Comparison of ENCODE assay signal across 15 mouse cellular contexts in the genomic region with DNA sequence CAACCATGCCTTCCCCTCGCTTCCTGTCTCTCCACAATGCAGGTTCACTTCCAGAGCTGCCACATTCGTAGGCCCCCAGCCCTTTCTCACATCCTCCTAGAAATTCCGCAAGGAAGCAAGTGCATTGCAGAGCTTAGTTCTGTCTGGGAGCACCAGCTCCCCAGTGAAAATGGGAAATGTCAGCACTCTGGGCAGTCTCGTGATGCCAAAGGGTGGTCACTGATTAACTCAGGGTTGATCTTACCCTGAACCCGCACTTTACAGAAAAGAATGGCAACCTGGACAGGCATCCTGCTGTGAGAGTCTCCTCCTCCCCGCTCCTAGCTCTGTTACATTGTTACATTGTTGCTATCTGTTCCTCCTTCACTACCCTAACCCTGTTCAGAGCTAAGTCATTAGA. TPM values are rescaled to one million over a fixed set of nuclear protein-coding genes. Genes with fewer than 3 reads are reported as not detected.
DNase-seq lines count a peak whose midpoint lies in the region; ATAC-seq and TF ChIP-seq lines count a peak whose summit lies in the region.
"Had no signal": no experiment of that assay in that cellular context is flagged by ENCODE, and none has a peak within 500 bp of the region (broad histone marks: within the 10 kb centered on the region; RNA-seq: fewer than 3 reads in every experiment).

No protein-coding gene starts in this region.

- TF ChIP-seq CTCF in lung, postnatal 0 days (IDR thresholded peaks at IDR 0.05) = no peak

- intact Hi-C loops in heart, postnatal 25 days (cut with DNase I) = no loop called here

- H3K27me3 ChIP-seq in lung, postnatal 0 days (replicated peaks; ENCODE audit: insufficient read depth, low read length) = no peaks in the 10 kb centered on the region
- no peaks in the 10 kb centered on the region for H3K27me3 ChIP-seq in forebrain, embryonic 10.5 days (ENCODE audit: poor library complexity, severe bottlenecking)
- no peaks in the 10 kb centered on the region for H3K27me3 ChIP-seq in heart, embryonic 12.5 days (replicated peaks)
- H3K27me3 ChIP-seq: heart, embryonic 15.5 days; hindbrain, embryonic 12.5 days; limb, embryonic 13.5 days; midbrain, embryonic 15.5 days had no signal

- H3K9ac ChIP-seq in lung, postnatal 0 days (replicated peaks; ENCODE audit: low read depth) = no peak overlapping the region
- H3K9ac ChIP-seq in heart, embryonic 12.5 days = no peak overlapping the region
- H3K9ac ChIP-seq: heart, embryonic 15.5 days; hindbrain, embryonic 12.5 days; limb, embryonic 13.5 days; midbrain, embryonic 15.5 days had no signal

- peak; percentile 92 for DNase-seq in heart, adult 11 months
- no peak for DNase-seq in heart, postnatal 25 days (ENCODE audit: low spot score)
- DNase-seq in kidney, adult 8-10 months = peak; percentile 90 to 91
- peak; percentile 58 to 70 for DNase-seq in kidney, postnatal 4 days
- no peak for DNase-seq in lung, postnatal 0 days (ENCODE audit: low spot score)
- DNase-seq in forebrain, embryonic 10.5 days (ENCODE audit: extremely low spot score, low spot score) = no peak
- no peak for DNase-seq in frontal cortex, postnatal 25 days (ENCODE audit: low spot score in 2 of 2)
- DNase-seq: right cerebral cortex, postnatal 4 days had no signal

- no peak overlapping the region for H3K27ac ChIP-seq in lung, postnatal 0 days (ENCODE audit: low read length)
- H3K27ac ChIP-seq in forebrain, embryonic 10.5 days = no peak overlapping the region
- H3K27ac ChIP-seq in heart, embryonic 12.5 days (ENCODE audit: poor library complexity, severe bottlenecking) = no peak overlapping the region
- H3K27ac ChIP-seq: heart, embryonic 15.5 days; hindbrain, embryonic 12.5 days; limb, embryonic 13.5 days; midbrain, embryonic 15.5 days had no signal

- H3K36me3 ChIP-seq in lung, postnatal 0 days (ENCODE audit: insufficient read depth, low read length) = no peaks in the 10 kb centered on the region
- H3K36me3 ChIP-seq in forebrain, embryonic 10.5 days (replicated peaks) = peaks cover 48% of the 10 kb centered on the region
- no peaks in the 10 kb centered on the region for H3K36me3 ChIP-seq in heart, embryonic 12.5 days
- H3K36me3 ChIP-seq: G1E; heart, embryonic 15.5 days; midbrain, embryonic 15.5 days had no signal

- no peak overlapping the region for H3K4me2 ChIP-seq in lung, postnatal 0 days (replicated peaks; ENCODE audit: low read depth, low read length)
- H3K4me2 ChIP-seq in heart, embryonic 12.5 days = no peak overlapping the region
- H3K4me2 ChIP-seq: heart, embryonic 15.5 days; hindbrain, embryonic 12.5 days; limb, embryonic 13.5 days; midbrain, embryonic 15.5 days had no signal

- no peak for ATAC-seq in lung, postnatal 0 days
- ATAC-seq in heart, embryonic 12.5 days (ENCODE audit: insufficient number of reproducible peaks, low FRiP score) = no peak
- ATAC-seq: forebrain, embryonic 16.5 days; midbrain, embryonic 15.5 days had no signal

- H3K9me3 ChIP-seq in lung, postnatal 0 days (ENCODE audit: low read length) = no peaks in the 10 kb centered on the region
- no peaks in the 10 kb centered on the region; the same call in 1 of the 2 replicates for H3K9me3 ChIP-seq in forebrain, embryonic 10.5 days
- no peaks in the 10 kb centered on the region for H3K9me3 ChIP-seq in heart, embryonic 12.5 days (replicated peaks)
- H3K9me3 ChIP-seq: heart, embryonic 15.5 days; hindbrain, embryonic 12.5 days; limb, embryonic 13.5 days; midbrain, embryonic 15.5 days had no signal

- no peak for TF ChIP-seq EP300 in lung, postnatal 0 days (IDR thresholded peaks at IDR 0.05)

- WGBS in lung, postnatal 0 days = 73% methylated on average over 6 of the region's 6 CpGs
- 89% methylated on average over 6 of the region's 6 CpGs for WGBS in forebrain, embryonic 10.5 days
- 74% methylated on average over 6 of the region's 6 CpGs for WGBS in heart, embryonic 12.5 days

- H3K4me3 ChIP-seq in lung, postnatal 0 days (ENCODE audit: low read depth, low read length) = no peak overlapping the region
- H3K4me3 ChIP-seq in forebrain, embryonic 10.5 days = no peak overlapping the region
- H3K4me3 ChIP-seq in heart, embryonic 12.5 days = no peak overlapping the region
- H3K4me3 ChIP-seq: heart, embryonic 15.5 days; hindbrain, embryonic 12.5 days; limb, embryonic 13.5 days; midbrain, embryonic 15.5 days had no signal

- H3K4me1 ChIP-seq in lung, postnatal 0 days (ENCODE audit: insufficient read depth, low read depth, low read length) = peaks cover 19% of the 10 kb centered on the region; the same call in 1 of the 2 replicates
- H3K4me1 ChIP-seq in forebrain, embryonic 10.5 days = peaks cover 19% of the 10 kb centered on the region
- peaks cover 35% of the 10 kb centered on the region for H3K4me1 ChIP-seq in heart, embryonic 12.5 days (replicated peaks)

RNA-seq across cellular contexts. Expression of a gene that starts 16.8 kb away (rescaled TPM):
- total RNA-seq in heart, postnatal 25 days (2021) = 10 to 100 TPM; 28.7 to 33.1 TPM
- polyA plus RNA-seq in lung, postnatal 0 days (2015; fragmentation: Nextera tagmentation; extraction: Ambion mirVana) = 9.9 and 11.9 TPM in 2 replicates
- 14.8 TPM in 2 replicates for polyA plus RNA-seq in forebrain, embryonic 10.5 days (2016; fragmentation: Nextera tagmentation; extraction: Ambion mirVana)
- 15.7 and 17.4 TPM in 2 replicates for polyA plus RNA-seq in heart, embryonic 12.5 days (2016; fragmentation: Nextera tagmentation; extraction: Ambion mirVana)
- polyA plus RNA-seq: G1E had no signal

Comparison
In these comparisons a context has a peak if more than half of its experiments do, and no peak if none do; other contexts are left out.
1. DNase-seq: peak in heart, adult 11 months (single experiment), kidney, adult 8-10 months (2 of 2) and kidney, postnatal 4 days (2 of 2); none in heart, postnatal 25 days (single experiment), lung, postnatal 0 days (single experiment), forebrain, embryonic 10.5 days (single experiment) and frontal cortex, postnatal 25 days (0 of 2).